Mouse (Mus musculus): ENCODE results near the gene Cntnap5a.

- TF ChIP-seq POLR2A (IDR thresholded peaks at IDR 0.05; ENCODE audit: insufficient read depth, low read length) (no peak), CTCF (IDR thresholded peaks at IDR 0.05; ENCODE audit: low read depth, low read length) (no peak), EP300 (IDR thresholded peaks at IDR 0.05; ENCODE audit: insufficient read depth, low read depth, low read length) (no peak)
Measured at GRCm38 (mm10) chr1:116184471-116184870, 499.9 kb downstream of the Cntnap5a start.

Data from ES-Bruce4 (cell line).